Mouse (Mus musculus): ENCODE data around the gene Aebp2. TPM values are rescaled to one million over a fixed set of nuclear protein-coding genes. Genes with fewer than 3 reads are reported as not detected.
A peak's percentile ranks its signal among the peaks of the same experiment; 100 is the strongest.

Gene Aebp2
- total RNA-seq, 2 experiments from 2014 or later: 50.8 to 54.2 TPM

GRCm38 (mm10) chr6:140606534-140606933 is 15.9 kb upstream of the Aebp2 start:
- DNase-seq: no peak

DNA sequence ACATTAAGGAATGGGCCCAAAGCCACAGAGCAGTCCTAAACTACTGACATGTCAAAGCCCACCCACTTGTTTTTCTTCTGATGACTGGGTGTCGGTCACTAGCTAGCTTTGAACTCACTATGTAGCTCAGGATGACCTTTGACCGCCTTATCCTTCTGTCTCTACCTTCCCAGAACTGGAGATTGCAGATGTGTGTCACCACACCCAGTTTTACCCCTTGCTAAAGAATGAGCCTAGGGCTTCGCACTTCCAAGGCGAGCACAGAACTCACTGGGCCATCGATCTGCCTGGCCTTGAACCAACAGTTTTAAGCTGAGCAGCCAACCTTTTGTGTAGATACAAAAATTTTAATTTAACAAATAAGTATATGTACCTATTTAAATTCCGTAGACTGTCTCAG is 13.8 kb upstream of the Aebp2 start:
- DNase-seq: no peak

DNA sequence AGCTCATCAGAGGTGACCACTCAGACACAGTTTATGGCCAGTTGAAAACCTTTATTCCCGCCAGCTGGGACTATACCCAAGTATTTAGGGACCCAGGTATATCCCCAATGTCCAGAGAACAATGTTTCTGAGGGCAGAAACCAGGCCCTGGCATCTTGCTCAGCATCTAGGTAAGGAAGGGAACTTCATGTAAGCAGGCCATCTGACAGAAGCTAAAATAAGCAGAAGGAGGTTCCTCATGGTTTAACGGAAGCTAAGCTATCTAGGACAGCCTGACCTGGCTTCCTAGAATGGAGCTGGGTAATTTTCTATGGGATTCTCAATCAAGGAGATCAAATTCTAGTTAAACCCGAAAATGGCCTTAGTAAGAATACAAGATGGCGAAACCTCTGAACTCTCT is 12.9 kb upstream of the Aebp2 start:
- DNase-seq: no peak

- DNase-seq: no peak
Measured at GRCm38 (mm10) chr6:140610117-140610516, 12.3 kb upstream of the Aebp2 start.

DNA sequence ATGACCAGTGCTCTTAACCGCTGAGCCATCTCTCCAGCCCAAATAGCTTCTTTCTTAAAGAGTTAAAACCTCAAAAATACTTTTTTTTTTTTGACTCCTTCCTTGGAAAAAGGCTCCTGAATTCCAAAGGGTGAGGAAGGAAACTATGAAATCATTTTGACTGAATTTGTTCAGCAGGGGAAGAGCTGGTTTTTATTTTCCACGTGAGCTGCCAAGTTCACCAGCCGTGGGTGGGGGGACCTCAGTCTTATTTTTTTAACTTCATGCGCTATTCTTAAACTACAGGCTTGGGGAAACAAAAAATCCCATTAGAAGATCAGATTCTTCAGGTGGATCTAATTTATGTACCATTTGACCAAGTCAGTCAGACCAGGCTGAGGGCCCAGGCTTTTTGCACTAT is 11.2 kb upstream of the Aebp2 start:
- no peak for DNase-seq

DNA sequence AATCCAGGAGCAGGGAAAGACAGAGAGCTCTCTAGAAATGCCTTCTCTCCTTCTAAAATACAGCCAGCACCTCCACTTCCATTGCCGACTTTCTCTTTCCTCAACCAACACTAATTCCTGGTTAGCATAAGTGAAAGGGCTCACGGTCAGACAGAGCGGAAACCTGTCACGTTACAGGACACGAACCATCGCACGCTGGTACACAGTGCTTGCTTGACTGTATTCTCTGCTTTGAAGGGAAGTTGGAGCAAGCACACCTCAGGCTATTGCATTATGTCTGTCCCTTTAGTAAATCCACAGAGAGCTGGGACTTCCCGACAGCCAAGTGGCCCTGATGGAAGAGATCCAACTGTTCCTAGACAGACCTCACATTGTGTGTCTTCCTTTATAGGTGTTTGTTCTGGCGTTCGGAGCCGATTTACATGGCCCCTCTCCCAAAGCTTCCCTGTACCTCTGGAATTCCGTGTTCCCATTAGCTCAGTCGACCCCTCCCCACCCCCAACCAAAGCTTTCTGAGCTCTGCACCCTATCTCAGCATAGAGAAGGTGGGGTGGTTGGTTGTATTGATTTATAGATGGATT is 10.5 kb upstream of the Aebp2 start:
- no peak for DNase-seq

DNA sequence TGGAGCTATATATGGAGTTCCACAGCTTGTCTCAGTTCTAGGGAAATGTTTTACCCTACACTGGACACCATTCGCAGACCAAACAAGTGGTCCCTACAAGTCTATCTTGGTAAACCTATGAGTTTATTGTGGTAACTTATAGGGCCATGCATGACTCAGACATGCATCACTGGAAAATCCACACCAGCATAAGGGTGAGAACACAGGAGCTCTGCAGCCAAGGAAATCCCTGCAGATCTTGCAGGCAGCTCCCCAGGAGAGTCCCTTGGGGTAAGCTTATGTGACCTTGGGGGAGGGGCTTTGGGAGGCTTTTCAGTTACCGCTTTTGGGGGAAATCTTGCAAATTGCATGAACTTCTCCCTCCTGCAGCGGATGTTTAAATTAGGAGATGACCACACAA is 8.6 kb upstream of the Aebp2 start:
- DNase-seq: no peak

- DNase-seq: no peak
Measured at GRCm38 (mm10) chr6:140614711-140615110, 7.8 kb upstream of the Aebp2 start.

DNA sequence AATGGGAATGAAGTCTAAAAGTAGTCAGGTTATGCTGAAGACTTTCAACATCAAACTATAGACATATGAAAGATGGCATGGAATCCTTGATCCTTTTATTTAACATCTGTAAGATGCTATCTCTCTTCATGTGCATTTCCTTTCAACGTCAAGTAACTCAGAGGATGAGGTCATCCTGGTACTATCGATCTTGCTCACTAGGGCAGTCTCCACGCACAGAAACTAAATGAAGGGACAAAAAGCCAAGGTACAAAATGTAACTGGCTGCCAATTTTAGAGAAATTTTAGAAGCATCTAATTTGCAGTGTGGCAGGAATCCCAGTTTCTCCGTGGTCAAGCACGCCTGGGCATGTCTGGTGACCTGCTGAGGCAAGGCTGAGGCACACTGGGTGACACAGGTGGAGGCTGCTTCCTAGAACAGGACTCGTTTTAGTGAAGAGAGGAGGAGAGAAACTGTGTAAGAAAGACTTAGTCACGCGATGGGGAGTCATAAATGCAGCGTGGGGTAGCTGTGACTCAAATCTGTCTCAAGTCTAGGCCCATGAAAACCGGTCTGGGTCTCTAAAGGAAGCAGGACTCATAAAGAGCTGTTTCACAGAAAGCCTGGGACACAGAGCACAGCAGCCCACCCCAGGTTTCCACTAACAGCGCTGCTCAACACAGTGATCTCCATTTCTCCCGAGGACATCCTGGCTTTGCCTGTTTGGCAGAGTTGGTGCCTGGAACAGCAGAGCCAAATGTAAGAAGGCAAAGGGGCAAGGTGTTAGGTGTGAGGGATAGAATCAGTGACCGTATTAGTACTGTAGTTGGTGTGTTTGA is 1.7 kb upstream of the Aebp2 start:
- no peak for DNase-seq

DNA sequence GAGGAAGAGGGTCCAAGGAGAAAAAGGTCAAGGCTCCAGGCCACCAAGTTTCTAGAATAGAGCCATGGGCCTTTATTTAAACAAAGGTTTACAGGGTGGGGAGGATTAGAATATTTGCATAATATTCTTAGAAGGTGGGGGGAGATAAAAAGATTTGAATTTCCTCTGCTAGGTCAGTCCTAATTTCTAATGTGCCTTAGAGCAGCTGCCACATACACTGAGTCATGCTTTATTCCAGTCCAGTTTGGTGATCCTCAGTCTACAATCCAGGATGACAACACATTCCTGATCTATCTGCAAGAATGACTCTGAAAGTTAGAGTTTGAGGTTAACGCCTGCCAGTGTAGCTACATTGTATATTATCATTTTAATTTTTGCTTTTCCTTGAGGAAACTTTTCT is 841 bp upstream of the Aebp2 start:
- no peak for DNase-seq

GRCm38 (mm10) chr6:140623226-140624095 is 998 bp downstream of the Aebp2 start:
- peak; percentile 95 to 97 for DNase-seq

- DNase-seq: peak; percentile 46 to 62
Measured at GRCm38 (mm10) chr6:140624096-140625051, 1.9 kb downstream of the Aebp2 start.

- no peak for DNase-seq
Measured at GRCm38 (mm10) chr6:140629176-140629859, 6.9 kb downstream of the Aebp2 start.

- no peak for DNase-seq
Measured at GRCm38 (mm10) chr6:140630306-140630705, 7.8 kb downstream of the Aebp2 start.

- DNase-seq: no peak
Measured at GRCm38 (mm10) chr6:140633616-140634015, 11.2 kb downstream of the Aebp2 start.

- DNase-seq: no peak
Measured at GRCm38 (mm10) chr6:140636290-140636689, 13.8 kb downstream of the Aebp2 start.

GRCm38 (mm10) chr6:140642010-140642409 is 19.5 kb downstream of the Aebp2 start:
- no peak for DNase-seq

- no peak for DNase-seq
Measured at GRCm38 (mm10) chr6:140642655-140643054, 20.2 kb downstream of the Aebp2 start.

DNA sequence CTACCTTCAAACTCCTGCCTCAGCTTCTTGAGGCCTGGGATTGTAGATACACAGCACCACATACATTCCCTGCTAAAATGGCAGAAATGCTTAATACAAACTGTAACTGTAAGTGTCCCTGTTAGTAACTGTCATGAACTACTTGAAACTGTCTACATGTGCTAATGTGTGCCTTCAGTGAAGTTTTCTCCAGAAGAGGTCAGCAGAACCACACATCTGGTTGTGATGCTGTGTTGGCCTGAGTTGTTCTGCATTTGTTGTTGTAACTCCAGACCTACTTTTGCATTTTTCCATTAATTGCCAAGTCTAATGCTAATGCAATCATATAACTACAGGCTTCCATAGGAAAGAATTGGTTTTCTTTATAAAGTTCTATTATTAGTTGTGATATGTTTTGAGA is 23.5 kb downstream of the Aebp2 start:
- DNase-seq: no peak

DNA sequence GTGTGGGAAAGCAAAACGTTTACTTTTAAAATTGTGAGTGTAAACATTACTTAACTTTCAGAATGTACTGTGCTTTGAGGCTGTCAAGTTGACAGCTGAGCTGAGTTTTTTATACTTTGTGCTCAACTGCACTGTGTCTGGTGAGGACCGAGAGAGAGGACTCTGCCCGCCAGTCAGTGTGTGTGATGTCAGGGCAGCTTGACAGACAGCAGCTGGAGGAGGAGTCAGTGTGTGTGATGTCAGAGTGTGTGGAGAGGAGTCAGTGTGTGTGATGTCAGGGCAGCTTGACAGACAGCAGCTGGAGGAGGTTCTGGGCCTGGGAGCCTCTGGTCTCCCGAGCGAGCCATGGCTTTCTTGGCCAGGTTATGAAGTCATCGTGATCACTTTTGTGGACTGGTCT is 24.4 kb downstream of the Aebp2 start:
- DNase-seq: no peak

- no peak for DNase-seq
Measured at GRCm38 (mm10) chr6:140649812-140650211, 27.3 kb downstream of the Aebp2 start.

All from adrenal gland, postnatal 36 days (tissue).